Mouse (Mus musculus) midbrain, embryonic 15.5 days (tissue): Measurements from ENCODE around the gene Inpp4a. TPM values are rescaled to one million over a fixed set of nuclear protein-coding genes. Genes with fewer than 3 reads are reported as not detected.

Experiments
- ATAC-seq: fragments of 200-750 bp; cut with Nextera tagmentation; replicated peaks from 2 replicates; pipeline ENCODE4 v1.8.0; 2017; ENCODE audit warnings: moderate TSS enrichment
- H3K27ac ChIP-seq: fragments of 300-500 bp; sonication (generic); 2 replicates; pipeline ENCODE4 v1.5.1; 2015; ENCODE audit warnings: mild to moderate bottlenecking, inconsistent platforms
- H3K27me3 ChIP-seq: fragments of 300-500 bp; sonication (generic); replicated peaks from 2 replicates; pipeline ENCODE4 v1.6.1; 2015; ENCODE audit warnings: inconsistent platforms
- H3K36me3 ChIP-seq: fragments of 300-500 bp; sonication (generic); replicated peaks from 2 replicates; pipeline ENCODE4 v1.6.1; 2015; ENCODE audit warnings: inconsistent platforms
- H3K4me1 ChIP-seq: fragments of 300-500 bp; sonication (generic); 2 replicates; pipeline ENCODE4 v1.6.1; 2015; ENCODE audit warnings: inconsistent platforms
- H3K4me2 ChIP-seq: fragments of 300-500 bp; sonication (generic); 2 replicates; pipeline ENCODE4 v1.6.1; 2015; ENCODE audit warnings: inconsistent platforms, mild to moderate bottlenecking, moderate library complexity
- H3K4me3 ChIP-seq: fragments of 300-500 bp; sonication (generic); 2 replicates; pipeline ENCODE4 v1.5.1; 2015; ENCODE audit warnings: mild to moderate bottlenecking, inconsistent platforms
- H3K9ac ChIP-seq: fragments of 300-500 bp; sonication (generic); 2 replicates; pipeline ENCODE4 v1.6.1; 2015; ENCODE audit warnings: mild to moderate bottlenecking, inconsistent platforms
- H3K9me3 ChIP-seq: fragments of 300-500 bp; sonication (generic); 2 replicates; pipeline ENCODE4 v1.6.1; 2016; ENCODE audit warnings: inconsistent platforms
- WGBS: fragments of 180-500 bp; shearing (Covaris S2); methylation state at CpG from one replicate; pipeline ENCODE4 v1.1.7; 2015; ENCODE audit warnings: mixed read lengths; 5-methylcytosine and 5-hydroxymethylcytosine counted together
- polyA plus RNA-seq: library from polyadenylated mRNA; unstranded; fragments of >200 nt; fragmentation: Nextera tagmentation; extraction: Ambion mirVana; gene quantifications from 2 replicates; pipeline ENCODE4 v1.2.1, GENCODE M21; 2015

Gene Inpp4a
- polyA plus RNA-seq, 1 experiment from 2014 or later: 77.4 TPM

- Histone ChIP-seq H3K4me3 (no peak overlapping the region), H3K9me3 (no peaks in the 10 kb centered on the region), H3K36me3 (no peaks in the 10 kb centered on the region), H3K9ac (no peak overlapping the region), H3K27ac (no peak overlapping the region), H3K4me1 (peaks cover 18% of the 10 kb centered on the region), H3K27me3 (no peaks in the 10 kb centered on the region), H3K4me2 (no peak overlapping the region)
- 81% methylated on average over 3 of the region's 3 CpGs for WGBS
- ATAC-seq: no peak
Observed at GRCm38 (mm10) chr1:37302801-37303200, 3.1 kb downstream of the Inpp4a start.

GRCm38 (mm10) chr1:37305691-37306287 lies 6.1 kb downstream of the Inpp4a start:
- Histone ChIP-seq H3K36me3 (no peaks in the 10 kb centered on the region), H3K4me3 (no peak overlapping the region), H3K4me1 (peaks cover 15% of the 10 kb centered on the region), H3K9ac (no peak overlapping the region), H3K4me2 (no peak overlapping the region), H3K27me3 (no peaks in the 10 kb centered on the region), H3K27ac (no peak overlapping the region), H3K9me3 (no peaks in the 10 kb centered on the region)
- no peak for ATAC-seq
- WGBS: 84% methylated on average over 9 of the region's 9 CpGs

- H3K4me3 ChIP-seq: no peak overlapping the region
- no peak overlapping the region for H3K27ac ChIP-seq
- peaks cover 4% of the 10 kb centered on the region; the same call in 1 of the 2 replicates for H3K4me1 ChIP-seq
Observed at GRCm38 (mm10) chr1:37307586-37307985, 7.9 kb downstream of the Inpp4a start.

GRCm38 (mm10) chr1:37308021-37308742 lies 8.5 kb downstream of the Inpp4a start:
- H3K4me2 ChIP-seq: no peak overlapping the region
- ATAC-seq: no peak

More at GRCm38 (mm10) chr1:37307586-37307985, 7.9 kb downstream of the Inpp4a start:
- Histone ChIP-seq H3K27me3 (no peaks in the 10 kb centered on the region), H3K9ac (no peak overlapping the region), H3K9me3 (no peaks in the 10 kb centered on the region), H3K36me3 (no peaks in the 10 kb centered on the region), H3K4me2 (no peak overlapping the region)
- ATAC-seq: no peak
- WGBS: 83% methylated on average over 2 of the region's 2 CpGs

GRCm38 (mm10) chr1:37308743-37309100 lies 9.1 kb downstream of the Inpp4a start:
- H3K27ac ChIP-seq: no peak overlapping the region
- no peaks in the 10 kb centered on the region for H3K36me3 ChIP-seq
- H3K9ac ChIP-seq: no peak overlapping the region
- H3K4me3 ChIP-seq: no peak overlapping the region
- H3K9me3 ChIP-seq: no peaks in the 10 kb centered on the region
- no peak overlapping the region for H3K4me2 ChIP-seq
- H3K27me3 ChIP-seq: no peaks in the 10 kb centered on the region
- peaks cover 7% of the 10 kb centered on the region; the same call in 1 of the 2 replicates for H3K4me1 ChIP-seq
- 92% methylated on average over 3 of the region's 3 CpGs for WGBS
- ATAC-seq: 0 out of 2 replicates have a peak, but pooled peaks have one; percentile 48

More at GRCm38 (mm10) chr1:37308021-37308742, 8.5 kb downstream of the Inpp4a start:
- H3K27ac ChIP-seq: no peak overlapping the region
- no peaks in the 10 kb centered on the region for H3K27me3 ChIP-seq
- no peak overlapping the region for H3K9ac ChIP-seq
- WGBS: 86% methylated on average over 8 of the region's 8 CpGs
- no peak overlapping the region for H3K4me3 ChIP-seq
- peaks cover 7% of the 10 kb centered on the region; the same call in 1 of the 2 replicates for H3K4me1 ChIP-seq
- no peaks in the 10 kb centered on the region for H3K9me3 ChIP-seq
- H3K36me3 ChIP-seq: no peaks in the 10 kb centered on the region

- H3K27me3 ChIP-seq: no peaks in the 10 kb centered on the region
- WGBS: 98% methylated on average over 4 of the region's 4 CpGs
- no peak for ATAC-seq
- no peak overlapping the region for H3K4me2 ChIP-seq
- H3K9ac ChIP-seq: no peak overlapping the region
- H3K4me1 ChIP-seq: peaks cover 7% of the 10 kb centered on the region; the same call in 1 of the 2 replicates
- no peak overlapping the region for H3K4me3 ChIP-seq
- H3K27ac ChIP-seq: no peak overlapping the region
- H3K36me3 ChIP-seq: no peaks in the 10 kb centered on the region
- no peaks in the 10 kb centered on the region for H3K9me3 ChIP-seq
Observed at GRCm38 (mm10) chr1:37309939-37310515, 10.4 kb downstream of the Inpp4a start.

GRCm38 (mm10) chr1:37314338-37314737 lies 14.7 kb downstream of the Inpp4a start:
- Histone ChIP-seq H3K36me3 (no peaks in the 10 kb centered on the region), H3K4me2 (no peak overlapping the region), H3K4me1 (0 out of 2 replicates have a peak, but pooled peaks cover 4% of the 10 kb centered on the region), H3K9me3 (no peaks in the 10 kb centered on the region), H3K27me3 (no peaks in the 10 kb centered on the region), H3K9ac (no peak overlapping the region), H3K27ac (no peak overlapping the region), H3K4me3 (no peak overlapping the region)
- ATAC-seq: no peak
- WGBS: 61% methylated on average over 7 of the region's 7 CpGs

- no peak overlapping the region for H3K4me3 ChIP-seq
- no peaks in the 10 kb centered on the region for H3K27me3 ChIP-seq
- peaks cover 1% of the 10 kb centered on the region; the same call in 1 of the 2 replicates for H3K4me1 ChIP-seq
- no peaks in the 10 kb centered on the region for H3K9me3 ChIP-seq
- no peak overlapping the region for H3K27ac ChIP-seq
- ATAC-seq: no peak
- H3K9ac ChIP-seq: no peak overlapping the region
- no peaks in the 10 kb centered on the region for H3K36me3 ChIP-seq
- H3K4me2 ChIP-seq: no peak overlapping the region
- 81% methylated on average over 7 of the region's 7 CpGs for WGBS
Observed at GRCm38 (mm10) chr1:37317644-37318285, 18.1 kb downstream of the Inpp4a start.

GRCm38 (mm10) chr1:37318558-37318957 lies 18.9 kb downstream of the Inpp4a start:
- H3K27me3 ChIP-seq: no peaks in the 10 kb centered on the region
- H3K27ac ChIP-seq: no peak overlapping the region
- no peak for ATAC-seq
- no peaks in the 10 kb centered on the region for H3K36me3 ChIP-seq
- no peak overlapping the region for H3K4me2 ChIP-seq
- H3K9me3 ChIP-seq: no peaks in the 10 kb centered on the region
- WGBS: 90% methylated on average over 2 of the region's 2 CpGs
- H3K4me1 ChIP-seq: no peaks in the 10 kb centered on the region; the same call in 1 of the 2 replicates
- no peak overlapping the region for H3K4me3 ChIP-seq
- H3K9ac ChIP-seq: no peak overlapping the region

GRCm38 (mm10) chr1:37322690-37323089 lies 23.0 kb downstream of the Inpp4a start:
- Histone ChIP-seq H3K4me2 (no peak overlapping the region), H3K27me3 (no peaks in the 10 kb centered on the region), H3K36me3 (no peaks in the 10 kb centered on the region), H3K4me3 (no peak overlapping the region), H3K9me3 (no peaks in the 10 kb centered on the region), H3K9ac (no peak overlapping the region), H3K4me1 (no peaks in the 10 kb centered on the region; the same call in 1 of the 2 replicates), H3K27ac (no peak overlapping the region)
- 84% methylated on average over 2 of the region's 2 CpGs for WGBS
- no peak for ATAC-seq

GRCm38 (mm10) chr1:37323208-37323607 lies 23.5 kb downstream of the Inpp4a start:
- H3K9ac ChIP-seq: no peak overlapping the region
- no peaks in the 10 kb centered on the region; the same call in 1 of the 2 replicates for H3K4me1 ChIP-seq
- no peak for ATAC-seq
- H3K36me3 ChIP-seq: no peaks in the 10 kb centered on the region
- no peaks in the 10 kb centered on the region for H3K27me3 ChIP-seq
- H3K9me3 ChIP-seq: no peaks in the 10 kb centered on the region
- 92% methylated on average over 4 of the region's 4 CpGs for WGBS
- no peak overlapping the region for H3K27ac ChIP-seq
- no peak overlapping the region for H3K4me3 ChIP-seq
- no peak overlapping the region for H3K4me2 ChIP-seq

- 45% methylated on average over 5 of the region's 5 CpGs for WGBS
- ATAC-seq: no peak
- H3K4me3 ChIP-seq: no peak overlapping the region
Observed at GRCm38 (mm10) chr1:37324569-37324968, 24.9 kb downstream of the Inpp4a start.

More at GRCm38 (mm10) chr1:37324569-37324968, 24.9 kb downstream of the Inpp4a start:
- Histone ChIP-seq H3K27ac (no peak overlapping the region), H3K27me3 (no peaks in the 10 kb centered on the region), H3K9ac (no peak overlapping the region), H3K9me3 (no peaks in the 10 kb centered on the region), H3K4me1 (no peaks in the 10 kb centered on the region; the same call in 1 of the 2 replicates), H3K36me3 (no peaks in the 10 kb centered on the region), H3K4me2 (no peak overlapping the region)
